Mouse (Mus musculus) layer of hippocampus, postnatal 36 days (tissue): Measurements from ENCODE around the gene Pcmt1. TPM values are rescaled to one million over a fixed set of nuclear protein-coding genes. Genes with fewer than 3 reads are reported as not detected.
"Not testable (repeated sequence)": the region's sequence is repeated elsewhere in the genome, so short reads cannot be mapped to it uniquely, and the experiment has no call there.

Experiments used
- DNase-seq, 2 experiments: peaks; one replicate each; pipeline ENCODE4 v3.0.0; 2022
- total RNA-seq, 2 experiments: library from RNA; stranded (reverse); gene quantifications; 2 replicates each; pipeline ENCODE4 v1.2.3; 2021

The Pcmt1 gene
- total RNA-seq, 2 experiments from 2014 or later: 159 to 166 TPM

- no peak for DNase-seq
These were observed 40.6 kb downstream of the Pcmt1 start for GRCm38 (mm10) chr10:7640366-7640765.

- DNase-seq: no peak
These were observed 49.8 kb downstream of the Pcmt1 start for GRCm38 (mm10) chr10:7630951-7631720.

- no peak for DNase-seq
These were observed 50.6 kb downstream of the Pcmt1 start for GRCm38 (mm10) chr10:7630286-7630685.

GRCm38 (mm10) chr10:7629092-7629491, 51.8 kb downstream of the Pcmt1 start:
- no peak for DNase-seq

GRCm38 (mm10) chr10:7623861-7624518, 56.9 kb downstream of the Pcmt1 start:
- no peak for DNase-seq

GRCm38 (mm10) chr10:7622378-7622777, 58.6 kb downstream of the Pcmt1 start:
- DNase-seq: no peak

- no peak for DNase-seq
These were observed 60.2 kb downstream of the Pcmt1 start for GRCm38 (mm10) chr10:7620723-7621122.

- DNase-seq: no peak
These were observed 61.1 kb downstream of the Pcmt1 start for GRCm38 (mm10) chr10:7619821-7620241.

- not testable (repeated sequence) for DNase-seq
These were observed 63.4 kb downstream of the Pcmt1 start for GRCm38 (mm10) chr10:7617556-7617955.

- not testable (repeated sequence) for DNase-seq
These were observed 63.8 kb downstream of the Pcmt1 start for GRCm38 (mm10) chr10:7617146-7617545.

GRCm38 (mm10) chr10:7614834-7615233, 66.1 kb downstream of the Pcmt1 start:
- DNase-seq: no peak

- DNase-seq: not testable (repeated sequence)
These were observed 68.7 kb downstream of the Pcmt1 start for GRCm38 (mm10) chr10:7612210-7612609.

GRCm38 (mm10) chr10:7611647-7612046, 69.3 kb downstream of the Pcmt1 start:
- no peak for DNase-seq

- DNase-seq: no peak
These were observed 72.3 kb downstream of the Pcmt1 start for GRCm38 (mm10) chr10:7608611-7609010.

GRCm38 (mm10) chr10:7606437-7606836, 74.5 kb downstream of the Pcmt1 start:
- DNase-seq: no peak

- DNase-seq: peak; percentile 15 to 32
These were observed 75.8 kb downstream of the Pcmt1 start for GRCm38 (mm10) chr10:7605168-7605567.

GRCm38 (mm10) chr10:7600647-7601046, 80.3 kb downstream of the Pcmt1 start:
- DNase-seq: peak; percentile 62 to 66

GRCm38 (mm10) chr10:7598177-7598576, 82.8 kb downstream of the Pcmt1 start:
- no peak for DNase-seq

GRCm38 (mm10) chr10:7596251-7596650, 84.7 kb downstream of the Pcmt1 start:
- DNase-seq: no peak

- DNase-seq: no peak
These were observed 86.1 kb downstream of the Pcmt1 start for GRCm38 (mm10) chr10:7594797-7595196.

GRCm38 (mm10) chr10:7590792-7591191, 90.1 kb downstream of the Pcmt1 start:
- DNase-seq: no peak

GRCm38 (mm10) chr10:7590234-7590689, 90.7 kb downstream of the Pcmt1 start:
- DNase-seq: peak; percentile 37 to 47

- peak; percentile 89 to 90 for DNase-seq
These were observed 91.2 kb downstream of the Pcmt1 start, which contains the start of gene Lrp11 for GRCm38 (mm10) chr10:7589592-7590233. Lrp11 (plus strand) TSS chr10:7589800.
